Mouse (Mus musculus) forebrain, postnatal 0 days (tissue): Measurements from ENCODE around the gene Tctn1. TPM values are rescaled to one million over a fixed set of nuclear protein-coding genes. Genes with fewer than 3 reads are reported as not detected.

Source experiments
- ATAC-seq: fragments of 200-750 bp; cut with Nextera tagmentation; 2 replicates; pipeline ENCODE4 v1.8.0; 2017; ENCODE audit warnings: mild to moderate bottlenecking, moderate library complexity
- DNase-seq: peaks from one replicate; pipeline ENCODE4 v3.0.0-alpha.2; 2015
- H3K27ac ChIP-seq: fragments of 300-500 bp; sonication (generic); 2 replicates; pipeline ENCODE4 v1.5.1; 2014; ENCODE audit warnings: low read depth, mild to moderate bottlenecking, antibody characterized with exemption, low read length, moderate library complexity, mixed read lengths
- H3K27me3 ChIP-seq: fragments of 300-500 bp; sonication (generic); 2 replicates; pipeline ENCODE4 v1.6.1; 2014; ENCODE audit warnings: mild to moderate bottlenecking, low read length, mixed read lengths; ENCODE audit not compliant: insufficient read depth
- H3K36me3 ChIP-seq: fragments of 300-500 bp; sonication (generic); 2 replicates; pipeline ENCODE4 v1.6.1; 2014; ENCODE audit warnings: mild to moderate bottlenecking, moderate library complexity; ENCODE audit not compliant: insufficient read depth
- H3K4me1 ChIP-seq: fragments of 300-500 bp; sonication (generic); 2 replicates; pipeline ENCODE4 v1.6.1; 2014; ENCODE audit warnings: antibody characterized with exemption; ENCODE audit not compliant: insufficient read depth
- H3K4me2 ChIP-seq: fragments of 300-500 bp; sonication (generic); 2 replicates; pipeline ENCODE4 v1.6.1; 2014; ENCODE audit warnings: low read depth, mild to moderate bottlenecking, moderate library complexity
- H3K4me3 ChIP-seq: fragments of 300-500 bp; sonication (generic); 2 replicates; pipeline ENCODE4 v1.5.1; 2014; ENCODE audit warnings: low read depth, low read length, mixed read lengths
- H3K9ac ChIP-seq: fragments of 300-500 bp; sonication (generic); 2 replicates; pipeline ENCODE4 v1.6.1; 2014; ENCODE audit warnings: mild to moderate bottlenecking
- H3K9me3 ChIP-seq: fragments of 300-500 bp; sonication (generic); 2 replicates; pipeline ENCODE4 v1.6.1; 2016; ENCODE audit warnings: low read length
- CTCF ChIP-seq: sonication (generic); IDR thresholded peaks from 2 replicates; pipeline ENCODE4 v1.5.1; 2016; ENCODE audit warnings: antibody characterized with exemption, control low read depth, low read depth
- WGBS: fragments of 180-500 bp; shearing (Covaris S2); extraction: QIAGEN DNeasy Blood & Tissue Kit; methylation state at CpG from one replicate; pipeline ENCODE4 v1.1.7; 2014; 5-methylcytosine and 5-hydroxymethylcytosine counted together
- polyA plus RNA-seq: library from polyadenylated mRNA; unstranded; fragments of >200 nt; fragmentation: Nextera tagmentation; extraction: Ambion mirVana; gene quantifications from 2 replicates; pipeline ENCODE4 v1.2.1, GENCODE M21; 2015
- total RNA-seq: library from RNA; depleted of rRNA; stranded (reverse); fragments of >200 nt; gene quantifications from 2 replicates; pipeline ENCODE4 v1.2.3, GENCODE M21; 2014

The Tctn1 gene
- total and polyA plus RNA-seq, 2 experiments from 2014 or later = 4.3 to 31.2 TPM

- no peak for TF ChIP-seq CTCF
- no peak for ATAC-seq
- no peaks in the 10 kb centered on the region for H3K9me3 ChIP-seq
- H3K36me3 ChIP-seq = peaks cover 2% of the 10 kb centered on the region; the same call in 1 of the 2 replicates
- H3K4me3 ChIP-seq = no peak overlapping the region
- no peak overlapping the region for H3K4me2 ChIP-seq
- no peaks in the 10 kb centered on the region for H3K27me3 ChIP-seq
- H3K4me1 ChIP-seq = no peaks in the 10 kb centered on the region
- no peak overlapping the region for H3K9ac ChIP-seq
- WGBS = 80% methylated on average over 6 of the region's 6 CpGs
- no peak overlapping the region for H3K27ac ChIP-seq
- no peak for DNase-seq
Observed at GRCm38 (mm10) chr5:122304541-122304940, 40.3 kb upstream of the Tctn1 start.

DNA sequence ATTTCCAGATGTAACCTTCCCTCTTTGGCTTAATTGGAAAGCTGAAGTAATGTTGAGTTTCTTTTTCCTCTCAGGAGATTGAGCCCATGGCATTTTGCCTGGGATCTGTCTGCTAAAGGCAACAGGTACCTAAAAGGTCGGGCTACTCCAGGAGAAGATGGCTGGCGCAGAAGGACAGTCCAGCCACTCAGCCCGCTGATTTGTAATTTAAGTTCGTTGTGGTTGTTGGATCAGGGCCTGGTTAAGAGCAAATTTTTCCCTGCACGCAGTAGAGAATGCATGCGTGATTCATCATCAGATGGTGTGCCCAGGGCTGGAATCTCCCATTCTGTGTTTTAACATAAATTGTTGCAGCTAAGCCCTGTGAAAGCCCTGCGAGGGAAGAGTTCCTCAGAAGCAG is 39.7 kb upstream of the Tctn1 start:
- Histone ChIP-seq H3K4me3 (no peak overlapping the region), H3K9ac (no peak overlapping the region), H3K27me3 (no peaks in the 10 kb centered on the region), H3K4me2 (no peak overlapping the region), H3K4me1 (no peaks in the 10 kb centered on the region), H3K9me3 (no peaks in the 10 kb centered on the region), H3K27ac (no peak overlapping the region), H3K36me3 (no peaks in the 10 kb centered on the region)
- TF ChIP-seq CTCF = no peak
- WGBS = 64% methylated on average over 7 of the region's 7 CpGs
- DNase-seq = no peak
- ATAC-seq = no peak

GRCm38 (mm10) chr5:122302810-122303745 is 38.8 kb upstream of the Tctn1 start:
- H3K27me3 ChIP-seq = no peaks in the 10 kb centered on the region
- WGBS = 75% methylated on average over 17 of the region's 17 CpGs
- H3K4me1 ChIP-seq = no peaks in the 10 kb centered on the region
- no peak overlapping the region for H3K4me2 ChIP-seq
- TF ChIP-seq CTCF = peak; percentile 13; the same call in 1 of the 2 replicates
- no peak overlapping the region for H3K4me3 ChIP-seq
- H3K36me3 ChIP-seq = no peaks in the 10 kb centered on the region
- H3K9me3 ChIP-seq = no peaks in the 10 kb centered on the region
- 0 out of 2 replicates have a peak overlapping the region, but pooled peaks have one; percentile 21 for H3K27ac ChIP-seq
- DNase-seq = no peak
- no peak for ATAC-seq
- H3K9ac ChIP-seq = no peak overlapping the region

GRCm38 (mm10) chr5:122300071-122300518 is 35.8 kb upstream of the Tctn1 start:
- H3K4me3 ChIP-seq = no peak overlapping the region
- H3K4me2 ChIP-seq = no peak overlapping the region
- no peak overlapping the region for H3K27ac ChIP-seq
- no peak for TF ChIP-seq CTCF
- ATAC-seq (no peak), DNase-seq (no peak)
- H3K9ac ChIP-seq = no peak overlapping the region
- H3K36me3 ChIP-seq = no peaks in the 10 kb centered on the region
- no peaks in the 10 kb centered on the region for H3K4me1 ChIP-seq
- H3K9me3 ChIP-seq = no peaks in the 10 kb centered on the region
- 82% methylated on average over 6 of the region's 6 CpGs for WGBS
- no peaks in the 10 kb centered on the region for H3K27me3 ChIP-seq

DNA sequence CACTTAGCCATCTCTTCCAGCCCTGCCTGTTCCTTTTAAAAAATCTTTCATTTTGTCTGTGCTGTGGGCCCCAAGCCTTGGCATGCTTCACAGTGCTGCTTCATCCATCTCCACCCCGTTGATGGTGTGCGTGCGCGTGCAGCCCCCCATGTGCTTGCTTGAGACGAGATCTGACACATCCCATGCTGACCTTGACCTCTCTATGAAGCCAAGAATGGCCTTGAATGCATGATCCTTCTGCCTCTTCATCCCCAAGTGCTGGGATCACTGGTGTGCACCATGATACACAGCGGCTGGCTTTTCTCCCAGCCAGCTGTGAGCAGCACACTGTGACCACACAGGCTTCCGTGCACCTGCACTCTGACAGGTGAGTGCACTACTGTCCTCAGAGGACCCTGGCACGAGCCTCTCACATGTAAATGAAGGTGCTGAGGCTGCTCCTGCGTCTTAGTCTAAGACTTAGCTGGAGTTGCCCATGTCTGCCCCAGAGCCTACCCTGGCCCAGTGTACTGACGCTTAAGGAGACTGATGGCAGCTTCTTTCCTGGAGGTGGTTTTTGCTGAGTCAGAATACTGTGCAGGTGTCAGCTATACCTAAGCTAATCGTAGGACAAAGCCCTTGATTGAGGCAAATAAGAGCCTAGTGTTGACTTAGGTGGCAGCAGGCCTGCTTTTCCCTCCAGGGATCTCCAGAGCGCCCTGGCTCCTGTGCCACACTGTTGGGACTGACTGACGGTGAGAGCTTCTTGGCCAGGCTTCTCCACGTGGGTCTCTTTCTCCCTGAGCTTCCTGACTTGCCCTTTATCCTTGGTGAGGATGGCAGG is 31.1 kb upstream of the Tctn1 start:
- no peak overlapping the region for H3K4me2 ChIP-seq
- no peaks in the 10 kb centered on the region for H3K27me3 ChIP-seq
- WGBS = 76% methylated on average over 14 of the region's 14 CpGs
- no peaks in the 10 kb centered on the region for H3K4me1 ChIP-seq
- ATAC-seq (no peak), DNase-seq (no peak)
- no peaks in the 10 kb centered on the region for H3K36me3 ChIP-seq
- H3K4me3 ChIP-seq = no peak overlapping the region
- no peak overlapping the region for H3K27ac ChIP-seq
- TF ChIP-seq CTCF = no peak
- H3K9me3 ChIP-seq = no peaks in the 10 kb centered on the region
- no peak overlapping the region for H3K9ac ChIP-seq

GRCm38 (mm10) chr5:122294219-122294735 is 30.0 kb upstream of the Tctn1 start:
- no peak for TF ChIP-seq CTCF
- H3K27ac ChIP-seq = no peak overlapping the region
- DNase-seq (no peak), ATAC-seq (no peak)
- no peaks in the 10 kb centered on the region for H3K9me3 ChIP-seq
- no peak overlapping the region for H3K9ac ChIP-seq
- H3K4me2 ChIP-seq = no peak overlapping the region
- no peaks in the 10 kb centered on the region for H3K4me1 ChIP-seq
- H3K27me3 ChIP-seq = no peaks in the 10 kb centered on the region
- H3K36me3 ChIP-seq = no peaks in the 10 kb centered on the region
- 56% methylated on average over 3 of the region's 3 CpGs for WGBS
- no peak overlapping the region for H3K4me3 ChIP-seq
